ENCODE assay signal across 28 mouse cellular contexts in genomic region chr10:107725631-107726030, GRCm38 (mm10). TPM values are rescaled to one million over a fixed set of nuclear protein-coding genes. Genes with fewer than 3 reads are reported as not detected.
A peak's percentile ranks its signal among the peaks of the same experiment; 100 is the strongest.
DNase-seq lines count a peak whose midpoint lies in the region; ATAC-seq and TF ChIP-seq lines count a peak whose summit lies in the region.
"Had no signal": no experiment of that assay in that cellular context is flagged by ENCODE, and none has a peak within 500 bp of the region (broad histone marks: within the 10 kb centered on the region; RNA-seq: fewer than 3 reads in every experiment).

No protein-coding gene starts in this region.

- H3K4me2 ChIP-seq in lung, embryonic 14.5 days = no peak overlapping the region
- H3K4me2 ChIP-seq: embryonic facial prominence, embryonic 15.5 days; forebrain, embryonic 13.5 days; heart, embryonic 13.5 days; hindbrain, embryonic 12.5 days; hindbrain, embryonic 15.5 days had no signal

- no peak overlapping the region for H3K27ac ChIP-seq in lung, embryonic 14.5 days (ENCODE audit: low read depth)
- H3K27ac ChIP-seq: embryonic facial prominence, embryonic 15.5 days; forebrain, embryonic 10.5 days; forebrain, embryonic 13.5 days; heart, embryonic 13.5 days; hindbrain, embryonic 12.5 days; hindbrain, embryonic 15.5 days had no signal

- no peaks in the 10 kb centered on the region for H3K4me1 ChIP-seq in lung, embryonic 14.5 days (ENCODE audit: insufficient read depth)
- no peaks in the 10 kb centered on the region; the same call in 1 of the 2 replicates for H3K4me1 ChIP-seq in lung, adult 2 months (ENCODE audit: control insufficient read depth, insufficient read depth, low read length)
- H3K4me1 ChIP-seq: embryonic facial prominence, embryonic 15.5 days; forebrain, embryonic 10.5 days; forebrain, embryonic 13.5 days; hindbrain, embryonic 12.5 days; hindbrain, embryonic 15.5 days had no signal

- DNase-seq in lung, embryonic 14.5 days = peak; percentile 47
- no peak for DNase-seq in lung, adult 2 months
- DNase-seq in lung, postnatal 10 days = peak; percentile 38
- peak; percentile 47 for DNase-seq in lung, postnatal 36 days
- DNase-seq in retina, postnatal 1 day = peak; percentile 29
- no peak for DNase-seq in cerebellum, adult 11-12 months
- DNase-seq in cerebellum, postnatal 36 days = no peak
- DNase-seq: adrenal gland, postnatal 10 days; adrenal gland, postnatal 36 days; cerebellum, adult 2 months; cerebellum, adult 9-11 months; cerebellum, postnatal 25 days; embryo, embryonic 11 days; gastrocnemius, postnatal 10 days; gastrocnemius, postnatal 36 days; heart, adult 11 months had no signal

- ATAC-seq in lung, embryonic 14.5 days (ENCODE audit: insufficient read depth) = 0 out of 2 replicates have a peak, but pooled peaks have one; percentile 11
- ATAC-seq in erythroid progenitor cell, adult 5-6 weeks (replicated peaks; ENCODE audit: low FRiP score, poor library complexity, severe bottlenecking) = no peak
- ATAC-seq: forebrain, embryonic 13.5 days; forebrain, embryonic 16.5 days; Patski had no signal

- no peak for TF ChIP-seq POLR2A in lung, adult 2 months (IDR thresholded peaks at IDR 0.05; ENCODE audit: borderline replicate concordance, extremely low read depth, low read depth, low read length)

- H3K4me3 ChIP-seq in lung, embryonic 14.5 days (ENCODE audit: low read depth, low read length) = no peak overlapping the region
- no peak overlapping the region for H3K4me3 ChIP-seq in lung, adult 2 months (replicated peaks; ENCODE audit: extremely low read depth, low read depth, low read length)
- H3K4me3 ChIP-seq: embryonic facial prominence, embryonic 15.5 days; erythroblast, embryonic 14.5 days; forebrain, embryonic 10.5 days; forebrain, embryonic 13.5 days; heart, embryonic 13.5 days; hindbrain, embryonic 12.5 days; hindbrain, embryonic 15.5 days had no signal

- H3K9ac ChIP-seq in lung, embryonic 14.5 days = no peak overlapping the region
- H3K9ac ChIP-seq: embryonic facial prominence, embryonic 15.5 days; forebrain, embryonic 13.5 days; heart, embryonic 13.5 days; hindbrain, embryonic 12.5 days; hindbrain, embryonic 15.5 days had no signal

- WGBS in lung, embryonic 14.5 days = 20% methylated on average over 7 of the region's 7 CpGs
- WGBS in lung, adult 2 months = 26% methylated on average over 7 of the region's 7 CpGs

- no peaks in the 10 kb centered on the region for H3K9me3 ChIP-seq in lung, embryonic 14.5 days (ENCODE audit: low read depth, low read length)
- H3K9me3 ChIP-seq: embryonic facial prominence, embryonic 15.5 days; forebrain, embryonic 10.5 days; forebrain, embryonic 13.5 days; heart, embryonic 13.5 days; hindbrain, embryonic 12.5 days; hindbrain, embryonic 15.5 days had no signal

- H3K36me3 ChIP-seq in lung, embryonic 14.5 days (ENCODE audit: insufficient read depth) = no peaks in the 10 kb centered on the region
- H3K36me3 ChIP-seq: embryonic facial prominence, embryonic 15.5 days; forebrain, embryonic 10.5 days; heart, embryonic 13.5 days; hindbrain, embryonic 12.5 days; hindbrain, embryonic 15.5 days had no signal

- H3K27me3 ChIP-seq in lung, embryonic 14.5 days (ENCODE audit: insufficient read depth, low read length) = no peaks in the 10 kb centered on the region
- H3K27me3 ChIP-seq: embryonic facial prominence, embryonic 15.5 days; forebrain, embryonic 13.5 days; heart, embryonic 13.5 days; hindbrain, embryonic 12.5 days; hindbrain, embryonic 15.5 days; Patski had no signal

- no peak for TF ChIP-seq CTCF in lung, embryonic 14.5 days (IDR thresholded peaks at IDR 0.05; ENCODE audit: low read depth)
- no peak for TF ChIP-seq CTCF in lung, adult 2 months (IDR thresholded peaks at IDR 0.05; ENCODE audit: insufficient read depth, low read length)

RNA-seq across cellular contexts. Expression of gene Ptprq, which starts 5.8 kb away (rescaled TPM):
- 0.30 and 0.32 TPM in 2 replicates for polyA plus RNA-seq in lung, embryonic 14.5 days (2014; fragmentation: Nextera tagmentation; extraction: Ambion mirVana)
- 0.05 and 0.13 TPM in 2 replicates for polyA plus RNA-seq in lung, adult 2 months (2012; rRNA removed)
- total RNA-seq in erythroid progenitor cell, adult 5-6 weeks (2015; ENCODE audit: low replicate concordance) = not detected in 2 replicates
- not detected in 2 replicates for total RNA-seq in erythroid progenitor cell, adult 5-6 weeks (2017; ENCODE audit: low replicate concordance)
- total RNA-seq: hematopoietic stem cell, adult 5-6 weeks had no signal
- polyA plus RNA-seq: erythroblast, embryonic 14.5 days; forebrain, embryonic 13.5 days; intestine, embryonic 14.5 days had no signal

Comparison
In these comparisons a context has a peak if more than half of its experiments do, and no peak if none do; other contexts are left out.
1. DNase-seq: peak in lung, embryonic 14.5 days (single experiment), lung, postnatal 10 days (single experiment), lung, postnatal 36 days (single experiment) and retina, postnatal 1 day (single experiment); none in lung, adult 2 months (single experiment), cerebellum, adult 11-12 months (single experiment) and cerebellum, postnatal 36 days (0 of 2).